In genomic region chr2:59718601-59719416, GRCm38 (mm10) we compare ENCODE assay signal across 9 mouse cellular contexts.
DNase-seq lines count a peak whose midpoint lies in the region; ATAC-seq lines count a peak whose summit lies in the region.
"Had no signal": no experiment of that assay in that cellular context is flagged by ENCODE, and none has a peak within 500 bp of the region (broad histone marks: within the 10 kb centered on the region; RNA-seq: fewer than 3 reads in every experiment).

No protein-coding gene starts in this region.

- H3K9me3 ChIP-seq in midbrain, embryonic 10.5 days (replicated peaks): no peaks in the 10 kb centered on the region
- H3K9me3 ChIP-seq in midbrain, embryonic 14.5 days (ENCODE audit: control insufficient read depth, low read length): no peaks in the 10 kb centered on the region
- no peaks in the 10 kb centered on the region for H3K9me3 ChIP-seq in forebrain, embryonic 14.5 days (replicated peaks; ENCODE audit: control insufficient read depth, low read length)
- H3K9me3 ChIP-seq: limb, embryonic 15.5 days had no signal

- H3K9ac ChIP-seq in midbrain, embryonic 14.5 days (replicated peaks; ENCODE audit: low read length): no peak overlapping the region
- H3K9ac ChIP-seq in forebrain, embryonic 14.5 days (ENCODE audit: low read length): no peak overlapping the region
- H3K9ac ChIP-seq: limb, embryonic 15.5 days had no signal

- no peak for DNase-seq in midbrain, embryonic 10.5 days (ENCODE audit: low spot score)
- DNase-seq in midbrain, embryonic 14.5 days: no peak
- peak; percentile 33 to 58 for DNase-seq in cerebellum, postnatal 14 days
- DNase-seq in forebrain, embryonic 14.5 days (ENCODE audit: low spot score): no peak
- peak; percentile 51 for DNase-seq in retina, embryonic 14.5 days (ENCODE audit: low spot score)
- DNase-seq in thymus, postnatal 10 days (ENCODE audit: low spot score in 2 of 2): no peak
- no peak for DNase-seq in urinary bladder, adult 2 months (ENCODE audit: low spot score)
- DNase-seq in spleen, postnatal 10 days (ENCODE audit: low spot score in 2 of 2): no peak

- no peaks in the 10 kb centered on the region for H3K36me3 ChIP-seq in midbrain, embryonic 10.5 days
- no peaks in the 10 kb centered on the region for H3K36me3 ChIP-seq in midbrain, embryonic 14.5 days (ENCODE audit: control insufficient read depth, insufficient read depth, low read length)
- H3K36me3 ChIP-seq in forebrain, embryonic 14.5 days (ENCODE audit: control insufficient read depth, insufficient read depth, low read length): no peaks in the 10 kb centered on the region
- H3K36me3 ChIP-seq: limb, embryonic 15.5 days had no signal

- WGBS in midbrain, embryonic 10.5 days: 75% methylated on average over 24 of the region's 24 CpGs
- 53% methylated on average over 24 of the region's 24 CpGs for WGBS in midbrain, embryonic 14.5 days
- WGBS in forebrain, embryonic 14.5 days: 45% methylated on average over 24 of the region's 24 CpGs

- ATAC-seq in midbrain, embryonic 14.5 days (ENCODE audit: low FRiP score, low TSS enrichment): no peak
- ATAC-seq in forebrain, embryonic 14.5 days: peak; percentile 36; the same call in 1 of the 2 replicates

- no peaks in the 10 kb centered on the region for H3K27me3 ChIP-seq in midbrain, embryonic 10.5 days (ENCODE audit: low read depth, poor library complexity, severe bottlenecking)
- H3K27me3 ChIP-seq in midbrain, embryonic 14.5 days (ENCODE audit: control insufficient read depth, insufficient read depth, low read length): no peaks in the 10 kb centered on the region
- no peaks in the 10 kb centered on the region for H3K27me3 ChIP-seq in forebrain, embryonic 14.5 days (replicated peaks; ENCODE audit: control insufficient read depth, insufficient read depth, low read length)
- H3K27me3 ChIP-seq: limb, embryonic 15.5 days had no signal

- peaks cover 53% of the 10 kb centered on the region for H3K4me1 ChIP-seq in midbrain, embryonic 10.5 days
- H3K4me1 ChIP-seq in midbrain, embryonic 14.5 days (ENCODE audit: control insufficient read depth, insufficient read depth, low read length): 0 out of 2 replicates have a peak, but pooled peaks cover 8% of the 10 kb centered on the region
- peaks cover 20% of the 10 kb centered on the region for H3K4me1 ChIP-seq in forebrain, embryonic 14.5 days (ENCODE audit: control insufficient read depth, insufficient read depth, low read length)

- H3K4me3 ChIP-seq in midbrain, embryonic 10.5 days: no peak overlapping the region
- no peak overlapping the region for H3K4me3 ChIP-seq in midbrain, embryonic 14.5 days (replicated peaks; ENCODE audit: low read depth, low read length)
- no peak overlapping the region for H3K4me3 ChIP-seq in forebrain, embryonic 14.5 days (ENCODE audit: low read depth, low read length)
- H3K4me3 ChIP-seq: limb, embryonic 15.5 days had no signal

- H3K4me2 ChIP-seq in midbrain, embryonic 14.5 days (ENCODE audit: low read length): no peak overlapping the region
- no peak overlapping the region for H3K4me2 ChIP-seq in forebrain, embryonic 14.5 days (ENCODE audit: low read length)
- H3K4me2 ChIP-seq: limb, embryonic 15.5 days had no signal

- H3K27ac ChIP-seq in midbrain, embryonic 10.5 days (replicated peaks): 0 out of 2 replicates have a peak overlapping the region, but pooled peaks have one; percentile 23
- no peak overlapping the region for H3K27ac ChIP-seq in midbrain, embryonic 14.5 days (replicated peaks; ENCODE audit: low read depth, low read length)
- H3K27ac ChIP-seq in forebrain, embryonic 14.5 days (ENCODE audit: low read depth, low read length): no peak overlapping the region
- H3K27ac ChIP-seq: limb, embryonic 15.5 days had no signal

Comparison
In these comparisons a context has a peak if more than half of its experiments do, and no peak if none do; other contexts are left out.
1. DNase-seq: peak in cerebellum, postnatal 14 days (2 of 2) and retina, embryonic 14.5 days (single experiment); none in midbrain, embryonic 10.5 days (single experiment), midbrain, embryonic 14.5 days (single experiment), forebrain, embryonic 14.5 days (single experiment), thymus, postnatal 10 days (0 of 2), urinary bladder, adult 2 months (single experiment) and spleen, postnatal 10 days (0 of 2).